Mouse (Mus musculus) lung, postnatal 0 days (tissue): ENCODE data around the gene Gm10203. TPM values are rescaled to one million over a fixed set of nuclear protein-coding genes. Genes with fewer than 3 reads are reported as not detected.

Experiments used
- ATAC-seq: fragments of 200-750 bp; cut with Nextera tagmentation; 2 replicates; pipeline ENCODE4 v1.8.0; 2017; ENCODE audit warnings: moderate library complexity
- DNase-seq: peaks from one replicate; pipeline ENCODE4 v3.0.0-alpha.2; 2016; ENCODE audit warnings: low spot score
- H3K27ac ChIP-seq: fragments of 300-500 bp; sonication (generic); 2 replicates; pipeline ENCODE4 v1.5.1; 2014; ENCODE audit warnings: antibody characterized with exemption, mild to moderate bottlenecking, low read length, mixed read lengths
- H3K27me3 ChIP-seq: fragments of 300-500 bp; sonication (generic); replicated peaks from 2 replicates; pipeline ENCODE4 v1.6.1; 2014; ENCODE audit warnings: low read length, mixed read lengths; ENCODE audit not compliant: insufficient read depth
- H3K36me3 ChIP-seq: fragments of 300-500 bp; sonication (generic); 2 replicates; pipeline ENCODE4 v1.6.1; 2014; ENCODE audit warnings: low read length, mixed read lengths; ENCODE audit not compliant: insufficient read depth
- H3K4me1 ChIP-seq: fragments of 300-500 bp; sonication (generic); 2 replicates; pipeline ENCODE4 v1.6.1; 2014; ENCODE audit warnings: antibody characterized with exemption, low read depth, low read length, mixed read lengths; ENCODE audit not compliant: insufficient read depth
- H3K4me2 ChIP-seq: fragments of 300-500 bp; sonication (generic); replicated peaks from 2 replicates; pipeline ENCODE4 v1.6.1; 2014; ENCODE audit warnings: low read depth, mild to moderate bottlenecking, low read length, moderate library complexity, mixed read lengths
- H3K4me3 ChIP-seq: fragments of 300-500 bp; sonication (generic); 2 replicates; pipeline ENCODE4 v1.5.1; 2014; ENCODE audit warnings: low read depth, low read length
- H3K9ac ChIP-seq: fragments of 300-500 bp; sonication (generic); replicated peaks from 2 replicates; pipeline ENCODE4 v1.6.1; 2014; ENCODE audit warnings: low read depth, mild to moderate bottlenecking
- H3K9me3 ChIP-seq: fragments of 300-500 bp; sonication (generic); 2 replicates; pipeline ENCODE4 v1.6.1; 2016; ENCODE audit warnings: low read length, mixed read lengths
- CTCF ChIP-seq: IDR thresholded peaks from 2 replicates; pipeline ENCODE4 v1.5.1; 2016; ENCODE audit warnings: antibody characterized with exemption, mild to moderate bottlenecking
- EP300 ChIP-seq: IDR thresholded peaks from 2 replicates; pipeline ENCODE4 v1.6.1; 2016; ENCODE audit warnings: antibody characterized with exemption, mild to moderate bottlenecking, control low read depth
- WGBS: fragments of 180-500 bp; shearing (Covaris S2); extraction: QIAGEN DNeasy Blood & Tissue Kit; methylation state at CpG from one replicate; pipeline ENCODE4 v1.1.7; 2014; 5-methylcytosine and 5-hydroxymethylcytosine counted together
- polyA plus RNA-seq: library from polyadenylated mRNA; unstranded; fragments of >200 nt; fragmentation: Nextera tagmentation; extraction: Ambion mirVana; gene quantifications from 2 replicates; pipeline ENCODE4 v1.2.1, GENCODE M21; 2015

Gm10203 gene
- polyA plus RNA-seq, 1 experiment from 2014 or later = not detected

- 0 out of 2 replicates have a peak overlapping the region, but pooled peaks have one; percentile 12 for H3K27ac ChIP-seq
- H3K9ac ChIP-seq = no peak overlapping the region
- peaks cover 22% of the 10 kb centered on the region; the same call in 1 of the 2 replicates for H3K36me3 ChIP-seq
- H3K27me3 ChIP-seq = no peaks in the 10 kb centered on the region
- TF ChIP-seq EP300 (no peak), CTCF (no peak)
- H3K4me2 ChIP-seq = no peak overlapping the region
- no peak overlapping the region for H3K4me3 ChIP-seq
- no peaks in the 10 kb centered on the region; the same call in 1 of the 2 replicates for H3K9me3 ChIP-seq
- ATAC-seq = no peak
- WGBS = 56% methylated on average over 4 of the region's 4 CpGs
- DNase-seq = no peak
- no peaks in the 10 kb centered on the region for H3K4me1 ChIP-seq
Measured at GRCm38 (mm10) chr6:149173831-149174625, 44.1 kb downstream of the Gm10203 start.

GRCm38 (mm10) chr6:149174932-149175570 lies 45.1 kb downstream of the Gm10203 start:
- WGBS = 75% methylated on average over 3 of the region's 3 CpGs
- peaks cover 21% of the 10 kb centered on the region; the same call in 1 of the 2 replicates for H3K36me3 ChIP-seq
- H3K4me1 ChIP-seq = no peaks in the 10 kb centered on the region
- peak overlapping the region; percentile 29; the same call in 1 of the 2 replicates for H3K27ac ChIP-seq
- ATAC-seq = peak; percentile 84
- H3K9me3 ChIP-seq = no peaks in the 10 kb centered on the region; the same call in 1 of the 2 replicates
- peak; percentile 40 for DNase-seq
- no peak overlapping the region for H3K9ac ChIP-seq
- H3K4me3 ChIP-seq = no peak overlapping the region
- H3K27me3 ChIP-seq = no peaks in the 10 kb centered on the region
- TF ChIP-seq EP300 = peak; percentile 17; the same call in 1 of the 2 replicates
- TF ChIP-seq CTCF = no peak
- no peak overlapping the region for H3K4me2 ChIP-seq

- no peak overlapping the region for H3K4me3 ChIP-seq
- no peak overlapping the region for H3K27ac ChIP-seq
- peaks cover 29% of the 10 kb centered on the region; the same call in 1 of the 2 replicates for H3K36me3 ChIP-seq
- no peak overlapping the region for H3K4me2 ChIP-seq
- no peak overlapping the region for H3K9ac ChIP-seq
- ATAC-seq = no peak
- no peaks in the 10 kb centered on the region for H3K4me1 ChIP-seq
- TF ChIP-seq EP300 (no peak), CTCF (no peak)
- no peaks in the 10 kb centered on the region; the same call in 1 of the 2 replicates for H3K9me3 ChIP-seq
- H3K27me3 ChIP-seq = no peaks in the 10 kb centered on the region
- DNase-seq = no peak
Measured at GRCm38 (mm10) chr6:149179064-149179463, 49.1 kb downstream of the Gm10203 start.

Other genes starting within 250 kb of the Gm10203 start
- gene Caprin2, start 233.9 kb upstream of the Gm10203 start, polyA plus RNA-seq = 3.8 and 5.1 TPM in 2 replicates
- 46.3 and 47.8 TPM in 2 replicates for gene Sinhcaf, start 183.7 kb upstream of the Gm10203 start, polyA plus RNA-seq
- 3.6 and 4.3 TPM in 2 replicates for gene Dennd5b, start 28.5 kb upstream of the Gm10203 start, polyA plus RNA-seq
- 24.3 and 26.2 TPM in 2 replicates for gene Etfbkmt, start 9.7 kb downstream of the Gm10203 start, polyA plus RNA-seq
- 26.0 and 31.9 TPM in 2 replicates for gene Amn1, start 58.5 kb downstream of the Gm10203 start, polyA plus RNA-seq
- gene Resf1, start 179.2 kb downstream of the Gm10203 start, polyA plus RNA-seq = 46.4 and 46.9 TPM in 2 replicates